15 mouse cellular contexts compared by ENCODE assay signal in the genomic region with DNA sequence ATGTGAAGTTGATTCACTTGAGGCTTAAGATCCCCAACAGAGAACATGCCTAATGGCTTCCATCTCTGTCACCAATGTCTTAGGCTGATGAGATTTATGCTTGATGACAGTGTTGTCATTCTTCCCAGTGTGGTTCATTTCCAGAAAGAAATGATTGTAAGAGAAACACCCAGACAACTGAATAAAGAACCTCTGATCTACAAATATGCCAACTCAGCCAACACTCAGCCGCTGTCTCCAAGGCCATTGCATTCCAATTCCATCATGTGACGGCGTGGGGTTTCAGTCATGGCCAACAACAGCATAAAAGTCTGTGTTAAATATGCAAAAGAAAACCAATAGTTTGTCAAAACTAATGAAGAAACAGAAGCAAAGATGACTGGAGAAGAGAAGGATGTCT.
"Had no signal": no experiment of that assay in that cellular context is flagged by ENCODE, and none has a peak within 500 bp of the region (broad histone marks: within the 10 kb centered on the region; RNA-seq: fewer than 3 reads in every experiment).

No protein-coding gene starts in this region.

- H3K36me3 ChIP-seq: neural tube, embryonic 13.5 days; stomach, embryonic 15.5 days had no signal

- H3K9ac ChIP-seq: neural tube, embryonic 13.5 days; stomach, embryonic 15.5 days had no signal

- H3K4me3 ChIP-seq: neural tube, embryonic 13.5 days; stomach, embryonic 15.5 days had no signal

- H3K4me2 ChIP-seq: neural tube, embryonic 13.5 days; stomach, embryonic 15.5 days had no signal

- H3K4me1 ChIP-seq: stomach, embryonic 15.5 days had no signal

- H3K27ac ChIP-seq: neural tube, embryonic 13.5 days; stomach, embryonic 15.5 days; stomach, postnatal 0 days had no signal

- DNase-seq: retina, postnatal 1 day; right cerebral cortex, adult 18-20 months; right cerebral cortex, postnatal 14 days; right cerebral cortex, postnatal 25 days; right cerebral cortex, postnatal 4 days; spleen, adult 18-20 months; thymus, adult 18-20 months; thymus, adult 2 months; thymus, postnatal 14 days; thymus, postnatal 25 days; thymus, postnatal 36 days; thymus, postnatal 4 days had no signal

- H3K27me3 ChIP-seq: neural tube, embryonic 13.5 days; stomach, embryonic 15.5 days had no signal

- H3K9me3 ChIP-seq: neural tube, embryonic 13.5 days; stomach, embryonic 15.5 days had no signal
